Mouse (Mus musculus): ENCODE results near the gene Hspa12a. TPM values are rescaled to one million over a fixed set of nuclear protein-coding genes. Genes with fewer than 3 reads are reported as not detected.

Hspa12a gene
- polyA plus RNA-seq (2014; fragmentation: Nextera tagmentation; extraction: Ambion mirVana): 21.8 and 33.0 TPM in 2 replicates

GRCm38 (mm10) chr19:58942841-58943828, at the start of gene Hspa12a, which contains the start of gene Eno4:
TSS of gene Hspa12a (minus strand) at chr19:58943654.
TSS of gene Eno4 (plus strand) at chr19:58943425.
- H3K9me3 ChIP-seq (replicated peaks; ENCODE audit: control insufficient read depth, low read length): no peaks in the 10 kb centered on the region
- DNase-seq (ENCODE audit: low spot score): peak; percentile 98
- H3K9ac ChIP-seq (ENCODE audit: low read length): peak within 1 kb of the TSS; percentile 64
- peak; percentile 98 for ATAC-seq
- peak within 1 kb of the TSS; percentile 62 for H3K4me2 ChIP-seq (ENCODE audit: low read length)
- under 1% methylated on average over 65 of the region's 65 CpGs for WGBS
- H3K36me3 ChIP-seq (ENCODE audit: control insufficient read depth, insufficient read depth, low read length): no peaks in the 10 kb centered on the region
- 0 out of 2 replicates have a peak within 1 kb of the TSS, but pooled peaks have one; percentile 10 for H3K27ac ChIP-seq (ENCODE audit: low read depth, low read length)
- H3K4me1 ChIP-seq (ENCODE audit: control insufficient read depth, insufficient read depth, low read length): peaks cover 7% of the 10 kb centered on the region; the same call in 1 of the 2 replicates
- H3K27me3 ChIP-seq (replicated peaks; ENCODE audit: control insufficient read depth, insufficient read depth, low read length): peaks cover 4% of the 10 kb centered on the region; the same call in 1 of the 2 replicates
- H3K4me3 ChIP-seq (ENCODE audit: low read depth, low read length): peak within 1 kb of the TSS; percentile 61

GRCm38 (mm10) chr19:58981571-58981970, 38.1 kb upstream of the Hspa12a start:
- Histone ChIP-seq H3K4me1 (ENCODE audit: control insufficient read depth, insufficient read depth, low read length) (peaks cover 22% of the 10 kb centered on the region), H3K9ac (ENCODE audit: low read length) (no peak overlapping the region), H3K4me3 (ENCODE audit: low read depth, low read length) (no peak overlapping the region), H3K36me3 (ENCODE audit: control insufficient read depth, insufficient read depth, low read length) (0 out of 2 replicates have a peak, but pooled peaks cover 2% of the 10 kb centered on the region), H3K27ac (ENCODE audit: low read depth, low read length) (no peak overlapping the region), H3K27me3 (replicated peaks; ENCODE audit: control insufficient read depth, insufficient read depth, low read length) (peaks cover 20% of the 10 kb centered on the region), H3K9me3 (replicated peaks; ENCODE audit: control insufficient read depth, low read length) (no peaks in the 10 kb centered on the region), H3K4me2 (ENCODE audit: low read length) (no peak overlapping the region)
- under 1% methylated on average over 9 of the region's 9 CpGs for WGBS
- no peak for ATAC-seq
- peak; percentile 26 for DNase-seq (ENCODE audit: low spot score)

GRCm38 (mm10) chr19:58980056-58980440, 36.6 kb upstream of the Hspa12a start:
- ATAC-seq: no peak
- H3K4me3 ChIP-seq (ENCODE audit: low read depth, low read length): no peak overlapping the region
- no peak overlapping the region for H3K9ac ChIP-seq (ENCODE audit: low read length)
- peaks cover 17% of the 10 kb centered on the region for H3K27me3 ChIP-seq (replicated peaks; ENCODE audit: control insufficient read depth, insufficient read depth, low read length)
- WGBS: 14% methylated on average over 5 of the region's 5 CpGs
- H3K27ac ChIP-seq (ENCODE audit: low read depth, low read length): no peak overlapping the region
- H3K36me3 ChIP-seq (ENCODE audit: control insufficient read depth, insufficient read depth, low read length): 0 out of 2 replicates have a peak, but pooled peaks cover 2% of the 10 kb centered on the region
- H3K4me1 ChIP-seq (ENCODE audit: control insufficient read depth, insufficient read depth, low read length): peaks cover 22% of the 10 kb centered on the region
- peak overlapping the region; percentile 33 for H3K4me2 ChIP-seq (ENCODE audit: low read length)
- no peaks in the 10 kb centered on the region for H3K9me3 ChIP-seq (replicated peaks; ENCODE audit: control insufficient read depth, low read length)
- DNase-seq (ENCODE audit: low spot score): no peak

GRCm38 (mm10) chr19:58979436-58980055, 36.1 kb upstream of the Hspa12a start:
- Histone ChIP-seq H3K27me3 (replicated peaks; ENCODE audit: control insufficient read depth, insufficient read depth, low read length) (peaks cover 12% of the 10 kb centered on the region; the same call in 1 of the 2 replicates), H3K4me3 (ENCODE audit: low read depth, low read length) (no peak overlapping the region)

GRCm38 (mm10) chr19:58978401-58979171, 35.1 kb upstream of the Hspa12a start:
- DNase-seq (ENCODE audit: low spot score) (peak; percentile 44), ATAC-seq (peak; percentile 37; the same call in 1 of the 2 replicates)
- no peak overlapping the region for H3K4me2 ChIP-seq (ENCODE audit: low read length)
- 0 out of 2 replicates have a peak, but pooled peaks cover 7% of the 10 kb centered on the region for H3K36me3 ChIP-seq (ENCODE audit: control insufficient read depth, insufficient read depth, low read length)
- 28% methylated on average over 11 of the region's 11 CpGs for WGBS
- no peak overlapping the region for H3K9ac ChIP-seq (ENCODE audit: low read length)
- no peak overlapping the region for H3K27ac ChIP-seq (ENCODE audit: low read depth, low read length)
- H3K4me3 ChIP-seq (ENCODE audit: low read depth, low read length): no peak overlapping the region
- H3K27me3 ChIP-seq (replicated peaks; ENCODE audit: control insufficient read depth, insufficient read depth, low read length): 0 out of 2 replicates have a peak, but pooled peaks cover 9% of the 10 kb centered on the region
- H3K4me1 ChIP-seq (ENCODE audit: control insufficient read depth, insufficient read depth, low read length): peaks cover 22% of the 10 kb centered on the region
- H3K9me3 ChIP-seq (replicated peaks; ENCODE audit: control insufficient read depth, low read length): no peaks in the 10 kb centered on the region

More at GRCm38 (mm10) chr19:58979436-58980055, 36.1 kb upstream of the Hspa12a start:
- Histone ChIP-seq H3K9me3 (replicated peaks; ENCODE audit: control insufficient read depth, low read length) (no peaks in the 10 kb centered on the region), H3K4me2 (ENCODE audit: low read length) (peak overlapping the region; percentile 33), H3K36me3 (ENCODE audit: control insufficient read depth, insufficient read depth, low read length) (0 out of 2 replicates have a peak, but pooled peaks cover 5% of the 10 kb centered on the region), H3K4me1 (ENCODE audit: control insufficient read depth, insufficient read depth, low read length) (peaks cover 22% of the 10 kb centered on the region), H3K27ac (ENCODE audit: low read depth, low read length) (no peak overlapping the region), H3K9ac (ENCODE audit: low read length) (no peak overlapping the region)
- ATAC-seq (0 out of 2 replicates have a peak, but pooled peaks have one; percentile 57), DNase-seq (ENCODE audit: low spot score) (peak; percentile 82)
- 11% methylated on average over 13 of the region's 13 CpGs for WGBS

GRCm38 (mm10) chr19:58975216-58975863, 31.9 kb upstream of the Hspa12a start:
- H3K36me3 ChIP-seq (ENCODE audit: control insufficient read depth, insufficient read depth, low read length): 0 out of 2 replicates have a peak, but pooled peaks cover 5% of the 10 kb centered on the region
- DNase-seq (ENCODE audit: low spot score) (no peak), ATAC-seq (no peak)
- 81% methylated on average over 11 of the region's 11 CpGs for WGBS
- H3K27me3 ChIP-seq (replicated peaks; ENCODE audit: control insufficient read depth, insufficient read depth, low read length): 0 out of 2 replicates have a peak, but pooled peaks cover 9% of the 10 kb centered on the region
- peaks cover 19% of the 10 kb centered on the region for H3K4me1 ChIP-seq (ENCODE audit: control insufficient read depth, insufficient read depth, low read length)
- H3K27ac ChIP-seq (ENCODE audit: low read depth, low read length): no peak overlapping the region
- no peak overlapping the region for H3K9ac ChIP-seq (ENCODE audit: low read length)
- H3K9me3 ChIP-seq (replicated peaks; ENCODE audit: control insufficient read depth, low read length): no peaks in the 10 kb centered on the region
- H3K4me3 ChIP-seq (ENCODE audit: low read depth, low read length): no peak overlapping the region
- H3K4me2 ChIP-seq (ENCODE audit: low read length): no peak overlapping the region

- WGBS: 86% methylated on average over 8 of the region's 8 CpGs
- Histone ChIP-seq H3K9ac (ENCODE audit: low read length) (no peak overlapping the region), H3K4me3 (ENCODE audit: low read depth, low read length) (no peak overlapping the region), H3K27ac (ENCODE audit: low read depth, low read length) (no peak overlapping the region), H3K27me3 (replicated peaks; ENCODE audit: control insufficient read depth, insufficient read depth, low read length) (0 out of 2 replicates have a peak, but pooled peaks cover 9% of the 10 kb centered on the region), H3K4me2 (ENCODE audit: low read length) (no peak overlapping the region), H3K4me1 (ENCODE audit: control insufficient read depth, insufficient read depth, low read length) (peaks cover 10% of the 10 kb centered on the region; the same call in 1 of the 2 replicates), H3K36me3 (ENCODE audit: control insufficient read depth, insufficient read depth, low read length) (0 out of 2 replicates have a peak, but pooled peaks cover 5% of the 10 kb centered on the region), H3K9me3 (replicated peaks; ENCODE audit: control insufficient read depth, low read length) (no peaks in the 10 kb centered on the region)
- DNase-seq (ENCODE audit: low spot score) (no peak), ATAC-seq (no peak)
Measured at GRCm38 (mm10) chr19:58974126-58974525, 30.7 kb upstream of the Hspa12a start.
